Mouse (Mus musculus) ES-Bruce4 (cell line): Measurements from ENCODE around the gene Tmem108. TPM values are rescaled to one million over a fixed set of nuclear protein-coding genes. Genes with fewer than 3 reads are reported as not detected.

ENCODE experiments used
- H3K27ac ChIP-seq: 2 replicates; pipeline ENCODE4 v1.5.1; 2012; ENCODE audit warnings: low read length, inconsistent platforms; ENCODE audit not compliant: insufficient read depth
- H3K27me3 ChIP-seq: 2 replicates; pipeline ENCODE4 v1.6.1; 2012; ENCODE audit warnings: mild to moderate bottlenecking, low read length, inconsistent platforms; ENCODE audit not compliant: control insufficient read depth, poor library complexity, insufficient read depth, severe bottlenecking
- H3K36me3 ChIP-seq: 2 replicates; pipeline ENCODE4 v1.6.1; 2012; ENCODE audit warnings: inconsistent platforms, mild to moderate bottlenecking, low read length, moderate library complexity; ENCODE audit not compliant: control insufficient read depth, poor library complexity, insufficient read depth, severe bottlenecking
- H3K4me1 ChIP-seq: one replicate; pipeline ENCODE4 v1.8.1; 2011; ENCODE audit warnings: low read length; ENCODE audit not compliant: control insufficient read depth, insufficient read depth
- H3K4me3 ChIP-seq: 2 replicates; pipeline ENCODE4 v1.5.1; 2011; ENCODE audit warnings: low read depth, mild to moderate bottlenecking, low read length
- H3K9ac ChIP-seq: 2 replicates; pipeline ENCODE4 v1.6.1; 2012; ENCODE audit warnings: low read depth, mild to moderate bottlenecking, inconsistent platforms; ENCODE audit not compliant: poor library complexity, severe bottlenecking
- H3K9me3 ChIP-seq: replicated peaks from 2 replicates; pipeline ENCODE4 v1.6.1; 2012; ENCODE audit warnings: mild to moderate bottlenecking, low read length, inconsistent platforms; ENCODE audit not compliant: control insufficient read depth, poor library complexity, insufficient read depth, severe bottlenecking
- CTCF ChIP-seq: IDR thresholded peaks from one replicate; pipeline ENCODE4 v1.8.1; 2011; ENCODE audit warnings: low read depth, low read length
- EP300 ChIP-seq: IDR thresholded peaks from 2 replicates; pipeline ENCODE4 v1.6.1; 2011; ENCODE audit warnings: low read depth, low read length; ENCODE audit not compliant: insufficient read depth
- POLR2A ChIP-seq: IDR thresholded peaks from one replicate; pipeline ENCODE4 v1.8.1; 2011; ENCODE audit warnings: low read length; ENCODE audit not compliant: insufficient read depth
- polyA plus RNA-seq: library from polyadenylated mRNA; stranded (reverse); fragments of >200 nt; gene quantifications from 2 replicates; pipeline ENCODE4 v1.2.4, GENCODE M21; 2011; ENCODE audit warnings: low read depth; ENCODE audit not compliant: missing spikeins, insufficient read depth, insufficient read length

Gene Tmem108
- polyA plus RNA-seq, 1 experiment: 2.1 TPM

- Histone ChIP-seq H3K9me3 (no peaks in the 10 kb centered on the region), H3K9ac (no peak overlapping the region), H3K4me1 (peaks cover 8% of the 10 kb centered on the region), H3K27ac (no peak overlapping the region), H3K27me3 (no peaks in the 10 kb centered on the region), H3K36me3 (no peaks in the 10 kb centered on the region), H3K4me3 (no peak overlapping the region)
- TF ChIP-seq POLR2A (no peak), CTCF (no peak), EP300 (no peak)
These were observed 237.8 kb downstream of the Tmem108 start for GRCm38 (mm10) chr9:103523742-103524403.

DNA sequence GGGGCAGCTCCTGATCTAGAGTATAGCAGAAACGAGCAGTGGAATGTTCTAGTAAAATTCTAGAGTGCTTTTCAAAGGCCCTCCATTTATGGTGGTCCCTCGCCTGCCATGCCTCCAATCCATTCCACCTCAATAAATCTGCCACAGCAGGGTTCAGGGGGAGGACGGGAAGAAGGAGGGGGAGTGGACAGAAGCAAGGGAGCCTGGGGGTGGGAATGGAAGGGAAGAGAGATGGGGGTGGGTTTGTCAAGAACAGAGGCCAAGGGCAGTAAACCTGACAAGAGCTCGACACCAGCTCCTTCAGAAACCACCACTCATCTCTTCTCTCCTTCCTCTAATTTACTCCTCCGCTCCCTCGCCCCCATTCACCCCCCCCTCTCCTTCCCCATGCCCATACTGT lies 238.6 kb downstream of the Tmem108 start:
- H3K27ac ChIP-seq: no peak overlapping the region
- no peak overlapping the region for H3K4me3 ChIP-seq
- H3K27me3 ChIP-seq: no peaks in the 10 kb centered on the region
- no peaks in the 10 kb centered on the region for H3K36me3 ChIP-seq
- TF ChIP-seq CTCF (no peak), POLR2A (no peak), EP300 (no peak)
- H3K9me3 ChIP-seq: no peaks in the 10 kb centered on the region
- H3K4me1 ChIP-seq: peaks cover 8% of the 10 kb centered on the region
- H3K9ac ChIP-seq: no peak overlapping the region

DNA sequence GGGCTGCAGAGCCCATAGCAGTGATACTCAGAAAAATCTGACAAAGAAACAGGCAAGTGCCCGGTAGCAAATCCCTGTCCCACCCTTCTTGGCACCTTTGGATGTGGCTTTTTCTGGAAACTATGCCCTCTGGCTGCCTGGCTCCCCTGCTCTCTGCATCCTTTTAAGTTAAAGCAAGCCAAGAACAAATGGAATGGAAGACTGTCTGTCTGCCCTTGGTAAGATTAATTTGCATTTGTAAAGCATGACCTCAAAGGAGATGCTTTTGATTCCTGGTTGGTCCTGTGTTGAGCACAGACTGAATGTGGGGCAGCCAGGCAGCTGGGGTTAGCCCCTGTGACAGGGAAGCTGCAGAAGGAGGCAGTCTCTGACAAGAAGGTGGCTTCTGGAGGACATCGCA lies 247.8 kb downstream of the Tmem108 start:
- no peaks in the 10 kb centered on the region for H3K27me3 ChIP-seq
- no peak overlapping the region for H3K9ac ChIP-seq
- no peak overlapping the region for H3K27ac ChIP-seq
- TF ChIP-seq POLR2A (no peak), EP300 (peak; percentile 26; the same call in 1 of the 2 replicates), CTCF (no peak)
- H3K4me1 ChIP-seq: no peaks in the 10 kb centered on the region
- no peaks in the 10 kb centered on the region for H3K36me3 ChIP-seq
- H3K4me3 ChIP-seq: no peak overlapping the region
- no peaks in the 10 kb centered on the region for H3K9me3 ChIP-seq

- no peaks in the 10 kb centered on the region for H3K36me3 ChIP-seq
- no peaks in the 10 kb centered on the region for H3K4me1 ChIP-seq
- TF ChIP-seq EP300: no peak
- no peak for TF ChIP-seq CTCF
- TF ChIP-seq POLR2A: no peak
- H3K4me3 ChIP-seq: no peak overlapping the region
- H3K9me3 ChIP-seq: no peaks in the 10 kb centered on the region
- H3K9ac ChIP-seq: no peak overlapping the region
- no peak overlapping the region for H3K27ac ChIP-seq
- no peaks in the 10 kb centered on the region for H3K27me3 ChIP-seq
These were observed 249.4 kb downstream of the Tmem108 start for GRCm38 (mm10) chr9:103512257-103512656.

- no peak overlapping the region for H3K9ac ChIP-seq
- H3K36me3 ChIP-seq: no peaks in the 10 kb centered on the region
- H3K4me3 ChIP-seq: no peak overlapping the region
- H3K9me3 ChIP-seq: no peaks in the 10 kb centered on the region
- TF ChIP-seq POLR2A: no peak
- H3K4me1 ChIP-seq: peaks cover 5% of the 10 kb centered on the region
- no peaks in the 10 kb centered on the region for H3K27me3 ChIP-seq
- no peak overlapping the region for H3K27ac ChIP-seq
These were observed 254.6 kb downstream of the Tmem108 start for GRCm38 (mm10) chr9:103506968-103507584.

- no peaks in the 10 kb centered on the region for H3K9me3 ChIP-seq
- H3K4me1 ChIP-seq: peaks cover 5% of the 10 kb centered on the region
These were observed 256.6 kb downstream of the Tmem108 start for GRCm38 (mm10) chr9:103505067-103505466.

More at GRCm38 (mm10) chr9:103505067-103505466, 256.6 kb downstream of the Tmem108 start:
- Histone ChIP-seq H3K27ac (no peak overlapping the region), H3K9ac (no peak overlapping the region), H3K36me3 (no peaks in the 10 kb centered on the region), H3K27me3 (no peaks in the 10 kb centered on the region), H3K4me3 (no peak overlapping the region)
- TF ChIP-seq EP300 (no peak), POLR2A (no peak), CTCF (no peak)
